Mouse (Mus musculus): ENCODE data around the gene Gm49425.

Gene Gm49425

GRCm38 (mm10) chr15:101485911-101486635 lies 31.0 kb downstream of the Gm49425 start:
- no peak for DNase-seq

GRCm38 (mm10) chr15:101484939-101485338 lies 32.1 kb downstream of the Gm49425 start:
- DNase-seq, result no peak

DNA sequence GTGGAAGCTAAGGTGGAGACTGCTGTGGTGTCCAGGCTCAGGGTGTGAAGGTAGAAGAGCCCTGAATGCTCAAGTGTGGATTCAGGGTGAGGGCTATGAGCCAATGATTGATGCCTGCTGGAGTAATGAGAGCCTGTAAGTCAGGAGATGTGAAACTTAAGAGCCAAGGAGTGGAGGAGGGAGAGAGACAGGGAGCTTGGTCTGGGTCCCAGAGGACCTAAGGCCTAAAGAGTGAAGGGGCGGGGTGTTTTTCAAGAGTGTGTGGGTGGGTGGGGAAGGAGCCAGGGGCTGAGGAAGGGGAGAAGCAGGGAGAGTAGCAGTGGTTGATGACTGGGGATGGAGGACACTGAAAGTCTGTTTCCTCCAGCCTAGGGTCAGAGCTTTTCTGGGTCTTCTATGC lies 33.4 kb downstream of the Gm49425 start:
- DNase-seq, result no peak

- no peak for DNase-seq
These were observed 35.0 kb downstream of the Gm49425 start for GRCm38 (mm10) chr15:101482056-101482455.

- no peak for DNase-seq
These were observed 37.4 kb downstream of the Gm49425 start for GRCm38 (mm10) chr15:101479666-101480060.

DNA sequence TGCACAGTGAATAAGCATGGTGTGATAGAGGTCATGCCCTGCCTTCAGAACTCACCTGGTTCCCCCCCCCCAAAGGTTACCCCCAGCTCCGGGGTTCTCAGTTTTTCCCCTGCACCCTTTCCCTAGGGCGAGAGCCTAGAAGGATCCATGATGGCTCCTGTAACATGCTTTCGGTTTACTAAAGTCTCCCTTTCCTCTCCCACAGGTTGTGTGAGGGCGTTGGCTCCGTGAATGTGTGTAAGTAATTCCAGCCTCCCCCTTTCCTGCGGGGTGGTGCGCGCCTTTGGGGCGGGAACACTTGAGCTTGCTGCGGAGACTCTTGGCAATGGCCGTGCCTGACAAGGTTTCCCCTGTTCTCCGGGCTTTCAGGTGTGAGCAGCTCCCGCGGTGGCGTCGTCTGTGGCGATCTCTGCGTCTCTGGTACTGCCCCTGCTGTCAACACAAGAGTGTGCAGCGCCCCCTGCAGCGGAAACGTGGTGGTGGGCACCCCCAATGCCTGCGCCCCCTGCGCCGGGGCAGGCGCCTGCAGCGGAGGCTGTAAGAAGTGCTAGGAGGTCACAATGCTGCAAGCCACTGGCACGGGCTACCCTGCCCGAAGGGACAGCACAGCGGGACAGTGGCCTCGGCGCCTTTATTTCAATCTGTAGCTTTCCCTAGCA lies 37.9 kb downstream of the Gm49425 start:
- peak; percentile 38 to 51 for DNase-seq

GRCm38 (mm10) chr15:101472952-101473528 lies 44.0 kb downstream of the Gm49425 start, which contains the start of gene Krt86:
Krt86 (plus strand) TSS chr15:101473478.
- DNase-seq, result no peak

DNA sequence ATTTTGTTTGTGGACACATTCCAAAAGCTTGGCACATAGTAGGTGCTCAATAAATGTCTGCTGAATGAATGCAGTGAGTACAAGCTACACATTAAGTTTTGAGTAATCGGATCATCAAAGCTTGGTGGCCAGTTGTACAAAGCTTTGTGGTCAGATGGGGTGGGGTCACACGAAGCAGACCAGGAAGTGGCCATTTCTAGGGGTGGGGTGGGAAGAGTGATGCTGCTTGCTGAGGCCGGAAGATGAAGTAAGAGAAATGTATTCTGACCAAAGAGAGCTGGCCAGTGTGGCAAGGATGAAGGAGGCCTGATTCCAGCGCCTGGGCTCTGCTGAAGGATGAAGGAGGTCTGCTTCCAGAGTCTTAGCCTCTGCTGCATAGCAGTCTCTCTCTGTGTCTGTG lies 48.0 kb downstream of the Gm49425 start:
- DNase-seq, result no peak
